Mouse (Mus musculus) liver, postnatal 0 days (tissue): ENCODE results near the gene Fbxo10.

Experiments used
- CTCF ChIP-seq: sonication (generic); IDR thresholded peaks from 2 replicates; pipeline ENCODE4 v1.5.1; 2016; ENCODE audit warnings: antibody characterized with exemption, low read depth
- EP300 ChIP-seq: IDR thresholded peaks from 2 replicates; pipeline ENCODE4 v1.6.1; 2016; ENCODE audit warnings: antibody characterized with exemption, low read depth, mild to moderate bottlenecking

GRCm38 (mm10) chr4:45032586-45032985 lies 51.8 kb downstream of the Fbxo10 start:
- TF ChIP-seq CTCF (no peak), EP300 (no peak)
